Mouse (Mus musculus) heart, postnatal 0 days (tissue): Measurements from ENCODE around the gene Cnr2. TPM values are rescaled to one million over a fixed set of nuclear protein-coding genes. Genes with fewer than 3 reads are reported as not detected.

Experiments
- ATAC-seq: fragments of 200-750 bp; cut with Nextera tagmentation; 2 replicates; pipeline ENCODE4 v1.8.0; 2017; ENCODE audit warnings: low read depth, moderate number of reproducible peaks, moderate library complexity; ENCODE audit not compliant: insufficient read depth
- DNase-seq: peaks from one replicate; pipeline ENCODE4 v3.0.0-alpha.2; 2016; ENCODE audit warnings: low spot score
- H3K27ac ChIP-seq: fragments of 300-500 bp; sonication (generic); 2 replicates; pipeline ENCODE4 v1.5.1; 2014; ENCODE audit warnings: low read depth, mild to moderate bottlenecking
- H3K27me3 ChIP-seq: fragments of 300-500 bp; sonication (generic); 2 replicates; pipeline ENCODE4 v1.6.1; 2014; ENCODE audit warnings: low read length, mixed read lengths; ENCODE audit not compliant: control insufficient read depth, insufficient read depth
- H3K36me3 ChIP-seq: fragments of 300-500 bp; sonication (generic); replicated peaks from 2 replicates; pipeline ENCODE4 v1.6.1; 2014; ENCODE audit warnings: low read length, mixed read lengths; ENCODE audit not compliant: control insufficient read depth, insufficient read depth
- H3K4me1 ChIP-seq: fragments of 300-500 bp; sonication (generic); 2 replicates; pipeline ENCODE4 v1.6.1; 2014; ENCODE audit warnings: antibody characterized with exemption; ENCODE audit not compliant: control insufficient read depth, insufficient read depth
- H3K4me2 ChIP-seq: fragments of 300-500 bp; sonication (generic); 2 replicates; pipeline ENCODE4 v1.6.1; 2014; ENCODE audit warnings: low read depth, mild to moderate bottlenecking, low read length, moderate library complexity
- H3K4me3 ChIP-seq: fragments of 300-500 bp; sonication (generic); 2 replicates; pipeline ENCODE4 v1.5.1; 2014; ENCODE audit warnings: low read depth, low read length
- H3K9ac ChIP-seq: fragments of 300-500 bp; sonication (generic); replicated peaks from 2 replicates; pipeline ENCODE4 v1.6.1; 2014; ENCODE audit warnings: low read depth, low read length, mixed read lengths
- H3K9me3 ChIP-seq: fragments of 300-500 bp; sonication (generic); replicated peaks from 2 replicates; pipeline ENCODE4 v1.6.1; 2016; ENCODE audit warnings: low read length; ENCODE audit not compliant: control insufficient read depth
- CTCF ChIP-seq: IDR thresholded peaks from 2 replicates; pipeline ENCODE4 v1.5.1; 2016; ENCODE audit warnings: antibody characterized with exemption, control low read depth, low read depth
- EP300 ChIP-seq: IDR thresholded peaks from 2 replicates; pipeline ENCODE4 v1.6.1; 2016; ENCODE audit warnings: antibody characterized with exemption, low read depth
- WGBS: fragments of 180-500 bp; shearing (Covaris S2); extraction: QIAGEN DNeasy Blood & Tissue Kit; methylation state at CpG from one replicate; pipeline ENCODE4 v1.1.7; 2014; 5-methylcytosine and 5-hydroxymethylcytosine counted together
- polyA plus RNA-seq: library from polyadenylated mRNA; unstranded; fragments of >200 nt; fragmentation: Nextera tagmentation; extraction: Ambion mirVana; gene quantifications from 2 replicates; pipeline ENCODE4 v1.2.1, GENCODE M21; 2015
- total RNA-seq: library from RNA; depleted of rRNA; stranded (reverse); fragments of >200 nt; gene quantifications from 2 replicates; pipeline ENCODE4 v1.2.3, GENCODE M21; 2014; ENCODE audit warnings: low replicate concordance

Gene Cnr2
- total and polyA plus RNA-seq, 2 experiments from 2014 or later: 0.27 to 0.36 TPM

DNA sequence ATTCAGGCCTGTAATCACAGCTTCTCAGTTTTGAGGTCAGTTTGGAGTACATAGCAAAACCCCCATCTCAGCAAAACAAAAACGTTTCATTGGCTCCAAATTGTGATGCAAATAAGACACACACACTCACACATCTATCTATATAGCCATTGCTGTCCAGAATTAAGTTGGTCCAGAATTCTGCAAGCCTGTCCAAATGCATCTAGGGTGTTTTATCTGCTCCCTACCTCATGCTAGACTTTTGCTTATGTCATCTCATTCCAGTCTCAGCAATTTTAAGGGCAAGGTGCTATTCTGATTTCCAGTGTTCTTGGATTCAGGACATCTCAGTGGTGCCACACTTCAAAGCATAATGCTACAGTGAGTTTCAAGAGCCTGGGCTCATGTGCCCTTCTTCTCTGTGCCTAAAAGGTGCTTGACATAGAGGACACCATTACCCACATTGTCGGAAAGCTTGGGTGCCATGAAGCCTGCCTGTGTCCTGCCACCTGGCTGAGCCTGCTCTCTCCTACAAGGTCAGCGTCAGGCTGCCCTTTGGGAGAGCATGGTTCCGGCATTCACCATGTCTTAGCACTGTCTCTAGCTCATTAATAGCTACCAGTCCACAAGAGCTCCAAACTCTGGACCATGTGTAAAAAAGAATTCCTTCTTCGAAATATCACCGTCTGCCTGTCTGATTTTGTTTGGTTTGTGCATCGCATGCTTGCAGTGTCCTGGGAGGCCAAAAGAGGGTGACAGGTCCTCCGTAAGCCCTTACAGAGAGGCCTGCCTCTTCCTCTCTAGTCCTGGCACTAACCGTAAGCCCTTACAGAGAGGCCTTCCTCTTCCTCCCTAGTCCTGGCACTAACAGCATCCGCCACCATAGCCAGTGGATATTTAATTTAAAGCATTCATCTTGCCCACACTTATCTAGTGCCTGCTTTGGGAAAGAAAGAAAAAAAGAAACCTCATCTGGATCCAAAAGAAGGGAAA lies 20.3 kb upstream of the Cnr2 start:
- no peak for DNase-seq
- Histone ChIP-seq H3K9me3 (no peaks in the 10 kb centered on the region), H3K36me3 (peaks cover 20% of the 10 kb centered on the region), H3K4me2 (peak overlapping the region; percentile 88; the same call in 1 of the 2 replicates), H3K4me3 (no peak overlapping the region), H3K9ac (no peak overlapping the region), H3K27me3 (no peaks in the 10 kb centered on the region), H3K27ac (peak overlapping the region; percentile 100), H3K4me1 (peaks cover 51% of the 10 kb centered on the region)
- 75% methylated on average over 10 of the region's 10 CpGs for WGBS
- TF ChIP-seq EP300 (no peak), CTCF (no peak)
- no peak for ATAC-seq

DNA sequence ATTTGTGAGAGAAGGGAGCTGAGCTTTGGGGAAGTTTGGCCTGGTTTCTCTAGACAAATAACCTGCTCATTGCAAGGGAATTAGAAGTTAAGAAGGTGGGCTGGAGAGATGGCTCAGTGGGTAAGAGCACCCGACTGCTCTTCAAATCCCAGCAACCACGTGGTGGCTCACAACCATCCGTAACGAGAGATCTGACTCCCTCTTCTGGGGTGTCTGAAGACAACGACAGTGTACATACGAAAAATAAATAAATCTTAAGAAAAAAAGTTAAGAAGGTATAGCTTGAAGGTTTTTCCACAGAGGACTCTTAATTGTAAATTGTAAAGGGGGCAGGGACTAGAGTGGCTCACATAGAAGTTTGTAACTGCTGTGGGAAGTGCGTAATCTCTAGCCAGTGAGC lies 19.6 kb upstream of the Cnr2 start:
- TF ChIP-seq CTCF (no peak), EP300 (no peak)
- Histone ChIP-seq H3K27me3 (no peaks in the 10 kb centered on the region), H3K9me3 (no peaks in the 10 kb centered on the region), H3K9ac (no peak overlapping the region), H3K4me1 (peaks cover 48% of the 10 kb centered on the region), H3K27ac (peak overlapping the region; percentile 100), H3K36me3 (peaks cover 16% of the 10 kb centered on the region), H3K4me2 (peak overlapping the region; percentile 50; the same call in 1 of the 2 replicates), H3K4me3 (no peak overlapping the region)
- WGBS: 45% methylated on average over 7 of the region's 7 CpGs
- DNase-seq: no peak
- no peak for ATAC-seq

DNA sequence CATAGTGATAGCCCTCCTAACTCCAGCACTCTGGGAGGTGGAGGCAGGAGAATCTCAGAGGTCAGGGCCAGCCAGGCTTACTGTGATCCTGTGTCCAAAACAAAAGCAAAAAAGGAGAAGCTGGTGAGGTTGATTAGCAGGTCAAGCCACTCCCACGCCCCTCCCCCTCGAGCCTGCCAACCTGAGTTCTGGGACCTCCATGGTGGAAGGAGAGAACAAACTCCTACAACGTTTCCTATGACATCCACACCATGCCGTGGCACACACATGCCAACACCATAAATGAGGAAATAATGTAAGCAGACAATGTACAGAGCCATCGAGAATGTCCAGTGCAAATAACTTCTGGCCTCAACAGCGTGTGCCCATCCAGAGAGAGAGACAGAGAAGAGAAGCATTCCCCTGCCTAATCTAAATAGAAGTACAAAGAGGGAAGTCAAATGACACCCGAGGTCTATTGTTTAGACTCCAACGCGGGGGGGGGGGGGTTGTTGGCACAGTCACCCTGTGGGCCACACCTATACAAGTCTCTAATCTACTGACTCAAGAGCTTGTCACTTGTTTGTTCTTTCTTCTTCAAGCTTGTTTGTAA lies 19.1 kb upstream of the Cnr2 start:
- no peak for DNase-seq
- WGBS: 3% methylated on average over 9 of the region's 9 CpGs
- TF ChIP-seq EP300: no peak
- no peak for TF ChIP-seq CTCF
- Histone ChIP-seq H3K27me3 (no peaks in the 10 kb centered on the region), H3K4me1 (peaks cover 43% of the 10 kb centered on the region), H3K27ac (peak overlapping the region; percentile 100), H3K9me3 (no peaks in the 10 kb centered on the region), H3K4me3 (peak overlapping the region; percentile 12), H3K9ac (peak overlapping the region; percentile 22), H3K36me3 (peaks cover 15% of the 10 kb centered on the region), H3K4me2 (peak overlapping the region; percentile 50)
- peak; percentile 19; the same call in 1 of the 2 replicates for ATAC-seq

DNA sequence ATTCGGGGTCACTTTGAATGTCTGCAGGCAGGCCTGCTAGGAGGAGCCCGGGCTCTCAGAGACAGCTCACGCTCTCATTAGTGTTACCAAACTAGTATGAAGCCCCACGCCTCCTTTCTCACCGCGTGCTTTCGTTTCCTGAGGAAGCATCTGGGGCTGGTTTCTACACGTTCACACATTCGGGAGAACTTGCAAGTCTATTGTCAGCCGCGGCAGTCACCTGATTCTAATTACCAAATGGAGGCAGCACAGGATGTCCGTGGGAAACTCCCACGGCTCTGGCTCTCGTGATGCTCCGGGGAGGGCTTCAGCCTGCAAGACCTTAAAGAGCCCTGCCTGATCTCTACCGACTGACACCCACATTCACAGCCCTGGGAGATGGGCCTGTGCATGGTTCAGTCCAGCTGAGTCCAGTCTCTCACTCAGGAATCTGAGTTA lies 18.6 kb upstream of the Cnr2 start:
- peaks cover 12% of the 10 kb centered on the region for H3K36me3 ChIP-seq
- H3K27me3 ChIP-seq: no peaks in the 10 kb centered on the region
- peak overlapping the region; percentile 12 for H3K4me3 ChIP-seq
- no peaks in the 10 kb centered on the region for H3K9me3 ChIP-seq
- DNase-seq (peak; percentile 93), ATAC-seq (peak; percentile 50)
- peaks cover 39% of the 10 kb centered on the region for H3K4me1 ChIP-seq
- no peak for TF ChIP-seq CTCF
- peak; percentile 91; the same call in 1 of the 2 replicates for TF ChIP-seq EP300
- H3K27ac ChIP-seq: peak overlapping the region; percentile 100
- H3K4me2 ChIP-seq: peak overlapping the region; percentile 50
- WGBS: under 1% methylated on average over 16 of the region's 16 CpGs
- peak overlapping the region; percentile 22 for H3K9ac ChIP-seq

DNA sequence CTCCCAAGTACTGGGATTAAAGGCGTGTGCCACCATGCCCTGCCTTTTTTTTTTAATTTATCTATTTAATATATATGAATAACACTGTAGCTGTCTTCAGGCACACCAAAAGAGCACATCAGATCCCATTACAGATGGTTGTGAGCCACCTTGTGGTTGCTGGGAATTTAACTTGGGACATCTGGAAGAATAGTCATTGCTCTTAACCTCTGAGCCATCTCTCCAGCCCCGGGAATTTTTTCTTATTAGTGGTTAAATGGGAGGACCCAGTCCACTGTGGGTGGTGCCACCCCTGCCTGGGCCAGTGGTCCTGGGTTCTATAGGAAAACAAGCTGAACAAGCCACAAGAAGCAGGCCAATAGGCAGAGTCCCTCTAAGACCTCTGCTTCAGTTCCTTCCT lies 17.5 kb upstream of the Cnr2 start:
- TF ChIP-seq CTCF: peak; percentile 58
- TF ChIP-seq EP300: no peak
- Histone ChIP-seq H3K4me3 (no peak overlapping the region), H3K4me1 (peaks cover 28% of the 10 kb centered on the region), H3K27ac (no peak overlapping the region), H3K9ac (no peak overlapping the region), H3K36me3 (peaks cover under 1% of the 10 kb centered on the region; the same call in 1 of the 2 replicates), H3K27me3 (no peaks in the 10 kb centered on the region), H3K9me3 (no peaks in the 10 kb centered on the region), H3K4me2 (no peak overlapping the region)
- 57% methylated on average over 2 of the region's 2 CpGs for WGBS
- ATAC-seq: no peak
- no peak for DNase-seq
